Mouse (Mus musculus): ENCODE data around the gene Ly6g5b. TPM values are rescaled to one million over a fixed set of nuclear protein-coding genes. Genes with fewer than 3 reads are reported as not detected.

The Ly6g5b gene
- polyA plus RNA-seq, 1 experiment from 2014 or later, result 0.44 TPM

- Histone ChIP-seq H3K4me3 (replicated peaks; ENCODE audit: low read length) (no peak overlapping the region), H3K27me3 (ENCODE audit: control insufficient read depth, insufficient read depth, low read length) (no peaks in the 10 kb centered on the region), H3K4me1 (replicated peaks; ENCODE audit: control insufficient read depth, insufficient read depth, low read length) (peaks cover 10% of the 10 kb centered on the region), H3K27ac (no peak overlapping the region), H3K9ac (no peak overlapping the region), H3K9me3 (ENCODE audit: control insufficient read depth, low read length) (no peaks in the 10 kb centered on the region), H3K4me2 (replicated peaks) (no peak overlapping the region), H3K36me3 (replicated peaks; ENCODE audit: control insufficient read depth, insufficient read depth) (peaks cover 98% of the 10 kb centered on the region)
- DNase-seq (ENCODE audit: low spot score) (no peak), ATAC-seq (ENCODE audit: low FRiP score) (no peak)
- 94% methylated on average over 8 of the region's 8 CpGs for WGBS
Observed at GRCm38 (mm10) chr17:35157661-35158175, 42.5 kb upstream of the Ly6g5b start.

GRCm38 (mm10) chr17:35157254-35157653, 42.0 kb upstream of the Ly6g5b start:
- no peaks in the 10 kb centered on the region for H3K9me3 ChIP-seq (ENCODE audit: control insufficient read depth, low read length)
- 95% methylated on average over 8 of the region's 8 CpGs for WGBS
- no peak overlapping the region for H3K4me3 ChIP-seq (replicated peaks; ENCODE audit: low read length)
- H3K36me3 ChIP-seq (replicated peaks; ENCODE audit: control insufficient read depth, insufficient read depth), result peaks cover 100% of the 10 kb centered on the region
- DNase-seq (ENCODE audit: low spot score), result no peak
- H3K9ac ChIP-seq, result no peak overlapping the region
- H3K27me3 ChIP-seq (ENCODE audit: control insufficient read depth, insufficient read depth, low read length), result no peaks in the 10 kb centered on the region
- ATAC-seq (ENCODE audit: low FRiP score), result no peak
- H3K27ac ChIP-seq, result no peak overlapping the region
- no peak overlapping the region for H3K4me2 ChIP-seq (replicated peaks)
- H3K4me1 ChIP-seq (replicated peaks; ENCODE audit: control insufficient read depth, insufficient read depth, low read length), result peaks cover 5% of the 10 kb centered on the region

GRCm38 (mm10) chr17:35156461-35157200, 41.4 kb upstream of the Ly6g5b start:
- WGBS, result 94% methylated on average over 33 of the region's 33 CpGs
- ATAC-seq (ENCODE audit: low FRiP score), result no peak
- no peak overlapping the region for H3K9ac ChIP-seq
- H3K27ac ChIP-seq, result no peak overlapping the region
- H3K4me3 ChIP-seq (replicated peaks; ENCODE audit: low read length), result no peak overlapping the region
- no peak for DNase-seq (ENCODE audit: low spot score)
- H3K9me3 ChIP-seq (ENCODE audit: control insufficient read depth, low read length), result no peaks in the 10 kb centered on the region
- H3K4me1 ChIP-seq (replicated peaks; ENCODE audit: control insufficient read depth, insufficient read depth, low read length), result no peaks in the 10 kb centered on the region
- peaks cover 100% of the 10 kb centered on the region for H3K36me3 ChIP-seq (replicated peaks; ENCODE audit: control insufficient read depth, insufficient read depth)
- no peak overlapping the region for H3K4me2 ChIP-seq (replicated peaks)
- no peaks in the 10 kb centered on the region for H3K27me3 ChIP-seq (ENCODE audit: control insufficient read depth, insufficient read depth, low read length)

GRCm38 (mm10) chr17:35155451-35155850, 40.2 kb upstream of the Ly6g5b start:
- Histone ChIP-seq H3K27ac (no peak overlapping the region), H3K9ac (no peak overlapping the region), H3K27me3 (ENCODE audit: control insufficient read depth, insufficient read depth, low read length) (no peaks in the 10 kb centered on the region), H3K4me3 (replicated peaks; ENCODE audit: low read length) (no peak overlapping the region), H3K9me3 (ENCODE audit: control insufficient read depth, low read length) (no peaks in the 10 kb centered on the region), H3K4me2 (replicated peaks) (no peak overlapping the region), H3K36me3 (replicated peaks; ENCODE audit: control insufficient read depth, insufficient read depth) (peaks cover 99% of the 10 kb centered on the region), H3K4me1 (replicated peaks; ENCODE audit: control insufficient read depth, insufficient read depth, low read length) (no peaks in the 10 kb centered on the region)
- whole genome bisulfite sequencing, result 92% methylated on average over 12 of the region's 12 CpGs
- ATAC-seq (ENCODE audit: low FRiP score) (no peak), DNase-seq (ENCODE audit: low spot score) (no peak)

- H3K9ac ChIP-seq, result no peak overlapping the region
- no peaks in the 10 kb centered on the region for H3K9me3 ChIP-seq (ENCODE audit: control insufficient read depth, low read length)
- H3K36me3 ChIP-seq (replicated peaks; ENCODE audit: control insufficient read depth, insufficient read depth), result peaks cover 99% of the 10 kb centered on the region
- no peak overlapping the region for H3K27ac ChIP-seq
- no peaks in the 10 kb centered on the region for H3K4me1 ChIP-seq (replicated peaks; ENCODE audit: control insufficient read depth, insufficient read depth, low read length)
- H3K4me3 ChIP-seq (replicated peaks; ENCODE audit: low read length), result no peak overlapping the region
- H3K27me3 ChIP-seq (ENCODE audit: control insufficient read depth, insufficient read depth, low read length), result no peaks in the 10 kb centered on the region
- ATAC-seq (ENCODE audit: low FRiP score) (no peak), DNase-seq (ENCODE audit: low spot score) (no peak)
- no peak overlapping the region for H3K4me2 ChIP-seq (replicated peaks)
- WGBS, result 69% methylated on average over 7 of the region's 7 CpGs
Observed at GRCm38 (mm10) chr17:35154616-35155015, 39.4 kb upstream of the Ly6g5b start.

GRCm38 (mm10) chr17:35153931-35154330, 38.7 kb upstream of the Ly6g5b start:
- H3K9ac ChIP-seq, result no peak overlapping the region
- DNase-seq (ENCODE audit: low spot score) (no peak), ATAC-seq (ENCODE audit: low FRiP score) (no peak)
- H3K4me2 ChIP-seq (replicated peaks), result no peak overlapping the region
- H3K4me1 ChIP-seq (replicated peaks; ENCODE audit: control insufficient read depth, insufficient read depth, low read length), result no peaks in the 10 kb centered on the region
- no peak overlapping the region for H3K4me3 ChIP-seq (replicated peaks; ENCODE audit: low read length)
- H3K27me3 ChIP-seq (ENCODE audit: control insufficient read depth, insufficient read depth, low read length), result no peaks in the 10 kb centered on the region
- no peaks in the 10 kb centered on the region for H3K9me3 ChIP-seq (ENCODE audit: control insufficient read depth, low read length)
- 85% methylated on average over 4 of the region's 4 CpGs for WGBS
- no peak overlapping the region for H3K27ac ChIP-seq
- peaks cover 99% of the 10 kb centered on the region for H3K36me3 ChIP-seq (replicated peaks; ENCODE audit: control insufficient read depth, insufficient read depth)

- Histone ChIP-seq H3K9ac (no peak overlapping the region), H3K4me2 (replicated peaks) (no peak overlapping the region), H3K9me3 (ENCODE audit: control insufficient read depth, low read length) (no peaks in the 10 kb centered on the region), H3K36me3 (replicated peaks; ENCODE audit: control insufficient read depth, insufficient read depth) (peaks cover 99% of the 10 kb centered on the region), H3K4me1 (replicated peaks; ENCODE audit: control insufficient read depth, insufficient read depth, low read length) (no peaks in the 10 kb centered on the region), H3K27ac (no peak overlapping the region), H3K4me3 (replicated peaks; ENCODE audit: low read length) (no peak overlapping the region), H3K27me3 (ENCODE audit: control insufficient read depth, insufficient read depth, low read length) (no peaks in the 10 kb centered on the region)
- ATAC-seq (ENCODE audit: low FRiP score) (no peak), DNase-seq (ENCODE audit: low spot score) (no peak)
- 93% methylated on average over 9 of the region's 9 CpGs for WGBS
Observed at GRCm38 (mm10) chr17:35153077-35153476, 37.8 kb upstream of the Ly6g5b start.

GRCm38 (mm10) chr17:35152121-35152520, 36.9 kb upstream of the Ly6g5b start:
- DNase-seq (ENCODE audit: low spot score) (no peak), ATAC-seq (ENCODE audit: low FRiP score) (no peak)
- Histone ChIP-seq H3K27me3 (ENCODE audit: control insufficient read depth, insufficient read depth, low read length) (no peaks in the 10 kb centered on the region), H3K9ac (no peak overlapping the region), H3K4me2 (replicated peaks) (no peak overlapping the region), H3K4me1 (replicated peaks; ENCODE audit: control insufficient read depth, insufficient read depth, low read length) (no peaks in the 10 kb centered on the region), H3K9me3 (ENCODE audit: control insufficient read depth, low read length) (no peaks in the 10 kb centered on the region), H3K36me3 (replicated peaks; ENCODE audit: control insufficient read depth, insufficient read depth) (peaks cover 99% of the 10 kb centered on the region), H3K4me3 (replicated peaks; ENCODE audit: low read length) (no peak overlapping the region), H3K27ac (no peak overlapping the region)
- 97% methylated on average over 4 of the region's 4 CpGs for WGBS

- H3K27ac ChIP-seq, result no peak overlapping the region
- 73% methylated on average over 5 of the region's 5 CpGs for WGBS
Observed at GRCm38 (mm10) chr17:35147922-35148639, 32.9 kb upstream of the Ly6g5b start.

More at GRCm38 (mm10) chr17:35147922-35148639, 32.9 kb upstream of the Ly6g5b start:
- Histone ChIP-seq H3K9me3 (ENCODE audit: control insufficient read depth, low read length) (no peaks in the 10 kb centered on the region), H3K36me3 (replicated peaks; ENCODE audit: control insufficient read depth, insufficient read depth) (peaks cover 99% of the 10 kb centered on the region), H3K9ac (no peak overlapping the region), H3K4me2 (replicated peaks) (no peak overlapping the region), H3K4me3 (replicated peaks; ENCODE audit: low read length) (no peak overlapping the region), H3K27me3 (ENCODE audit: control insufficient read depth, insufficient read depth, low read length) (no peaks in the 10 kb centered on the region), H3K4me1 (replicated peaks; ENCODE audit: control insufficient read depth, insufficient read depth, low read length) (no peaks in the 10 kb centered on the region)
- DNase-seq (ENCODE audit: low spot score) (no peak), ATAC-seq (ENCODE audit: low FRiP score) (no peak)

Data from hindbrain, embryonic 14.5 days (tissue).